Comparison of ENCODE assay signal across 24 mouse cellular contexts in genomic region chr6:54948682-54949081, GRCm38 (mm10).
"Had no signal": no experiment of that assay in that cellular context is flagged by ENCODE, and none has a peak within 500 bp of the region (broad histone marks: within the 10 kb centered on the region; RNA-seq: fewer than 3 reads in every experiment).

No protein-coding gene starts in this region.

- H3K4me3 ChIP-seq: intestine, embryonic 15.5 days; kidney, embryonic 15.5 days; limb, embryonic 12.5 days; limb, embryonic 15.5 days; lung, embryonic 15.5 days; neural tube, embryonic 12.5 days; neural tube, embryonic 15.5 days had no signal

- ATAC-seq: intestine, embryonic 15.5 days had no signal

- H3K36me3 ChIP-seq: intestine, embryonic 15.5 days; kidney, embryonic 15.5 days; limb, embryonic 12.5 days; lung, embryonic 15.5 days; neural tube, embryonic 12.5 days; neural tube, embryonic 15.5 days had no signal

- DNase-seq: kidney, adult 11 months; kidney, adult 8-10 months; kidney, postnatal 10 days; kidney, postnatal 36 days; layer of hippocampus, postnatal 36 days; left cerebral cortex, postnatal 4 days; lung, adult 18-20 months; lung, postnatal 14 days; lung, postnatal 4 days; midbrain, embryonic 14.5 days; right cerebral cortex, adult 18-20 months; right cerebral cortex, postnatal 25 days; thymus, adult 2 months; thymus, postnatal 14 days; thymus, postnatal 4 days had no signal

- H3K4me1 ChIP-seq: intestine, embryonic 15.5 days had no signal

- H3K27ac ChIP-seq: intestine, embryonic 15.5 days; kidney, embryonic 15.5 days; limb, embryonic 12.5 days; limb, embryonic 15.5 days; liver, embryonic 14.5 days; lung, embryonic 15.5 days; neural tube, embryonic 12.5 days; neural tube, embryonic 15.5 days; stomach, postnatal 0 days had no signal
